Mouse (Mus musculus) E14TG2a.4 (cell line): ENCODE data around the gene Slc26a5.

Experiments used
- CTCF ChIP-seq: conservative IDR thresholded peaks from 2 replicates; pipeline ENCODE4 v1.5.1; 2014; ENCODE audit warnings: low read length
- NANOG ChIP-seq: IDR thresholded peaks from 2 replicates; pipeline ENCODE4 v1.6.1; 2014; ENCODE audit warnings: borderline replicate concordance, low read length, mixed read lengths
- POU5F1 ChIP-seq: IDR thresholded peaks from 2 replicates; pipeline ENCODE4 v1.6.1; 2014; ENCODE audit warnings: low read length, borderline replicate concordance

DNA sequence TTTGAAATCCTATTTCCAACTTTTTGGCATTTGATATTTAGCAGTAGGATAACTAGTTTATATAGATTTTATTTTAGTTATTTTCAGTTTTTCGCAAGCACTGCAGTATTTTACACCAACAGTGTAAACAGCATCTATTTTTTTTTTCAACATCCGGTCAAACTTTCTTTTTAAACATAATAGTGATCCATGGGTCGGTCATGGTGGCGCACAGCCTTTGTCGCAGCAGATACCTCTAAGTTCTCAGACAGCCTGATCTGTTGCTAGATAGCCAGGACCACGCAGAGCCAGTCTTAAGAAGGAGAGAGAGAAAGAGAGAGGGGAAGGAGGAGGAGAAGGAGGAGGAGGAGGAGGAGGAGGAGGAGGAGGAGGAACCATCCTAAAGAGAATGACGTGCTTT is 79.6 kb downstream of the Slc26a5 start:
- TF ChIP-seq CTCF (no peak), NANOG (no peak), POU5F1 (no peak)
